Mouse (Mus musculus) erythroblast, embryonic 14.5 days (primary cell): Measurements from ENCODE around the gene Klhl8. TPM values are rescaled to one million over a fixed set of nuclear protein-coding genes. Genes with fewer than 3 reads are reported as not detected.

Source experiments
- H3K27me3 ChIP-seq: 2 replicates; pipeline ENCODE4 v1.6.1; 2012; ENCODE audit warnings: inconsistent platforms; ENCODE audit not compliant: control insufficient read depth
- H3K36me3 ChIP-seq: 2 replicates; pipeline ENCODE4 v1.6.1; 2012; ENCODE audit warnings: mild to moderate bottlenecking, inconsistent platforms; ENCODE audit not compliant: control insufficient read depth
- H3K4me1 ChIP-seq: 2 replicates; pipeline ENCODE4 v1.6.1; 2012; ENCODE audit warnings: inconsistent platforms; ENCODE audit not compliant: control insufficient read depth
- H3K4me3 ChIP-seq: replicated peaks from 2 replicates; pipeline ENCODE3; 2012; ENCODE audit warnings: moderate library complexity, mild to moderate bottlenecking, inconsistent platforms
- H3K9me3 ChIP-seq: 2 replicates; pipeline ENCODE4 v1.6.1; 2012; ENCODE audit warnings: low read length, inconsistent platforms, mixed read lengths; ENCODE audit not compliant: control insufficient read depth
- GATA1 ChIP-seq: IDR thresholded peaks from 2 replicates; pipeline ENCODE4 v1.6.1; 2012; ENCODE audit warnings: low read length, inconsistent platforms, mixed read lengths
- TAL1 ChIP-seq: IDR thresholded peaks from 3 replicates; pipeline ENCODE4 v1.6.1; 2012; ENCODE audit warnings: low read length, inconsistent platforms, mixed read lengths
- polyA plus RNA-seq: library from polyadenylated mRNA; stranded (reverse); fragments of >175 nt; gene quantifications from 2 replicates; pipeline ENCODE4 v1.2.3, GENCODE M21; 2012

The Klhl8 gene
- polyA plus RNA-seq, 1 experiment, result not detected

GRCm38 (mm10) chr5:103838550-103839264 is 72.4 kb downstream of the Klhl8 start:
- peaks cover 100% of the 10 kb centered on the region for H3K36me3 ChIP-seq
- H3K9me3 ChIP-seq, result no peaks in the 10 kb centered on the region
- TF ChIP-seq TAL1 (no peak), GATA1 (no peak)

GRCm38 (mm10) chr5:103836148-103836784 is 74.8 kb downstream of the Klhl8 start:
- no peaks in the 10 kb centered on the region for H3K27me3 ChIP-seq
- H3K9me3 ChIP-seq, result no peaks in the 10 kb centered on the region
- TF ChIP-seq GATA1 (no peak), TAL1 (no peak)
- no peak overlapping the region for H3K4me3 ChIP-seq
- peaks cover 100% of the 10 kb centered on the region for H3K36me3 ChIP-seq
- H3K4me1 ChIP-seq, result peaks cover 3% of the 10 kb centered on the region; the same call in 1 of the 2 replicates

More at GRCm38 (mm10) chr5:103838550-103839264, 72.4 kb downstream of the Klhl8 start:
- Histone ChIP-seq H3K4me3 (no peak overlapping the region), H3K27me3 (no peaks in the 10 kb centered on the region), H3K4me1 (peaks cover 3% of the 10 kb centered on the region; the same call in 1 of the 2 replicates)

- no peak for TF ChIP-seq GATA1
- no peak for TF ChIP-seq TAL1
- peaks cover 3% of the 10 kb centered on the region; the same call in 1 of the 2 replicates for H3K4me1 ChIP-seq
- H3K36me3 ChIP-seq, result peaks cover 100% of the 10 kb centered on the region
- no peak overlapping the region for H3K4me3 ChIP-seq
- H3K9me3 ChIP-seq, result no peaks in the 10 kb centered on the region
- H3K27me3 ChIP-seq, result no peaks in the 10 kb centered on the region
Observed at GRCm38 (mm10) chr5:103835471-103836147, 75.5 kb downstream of the Klhl8 start.

DNA sequence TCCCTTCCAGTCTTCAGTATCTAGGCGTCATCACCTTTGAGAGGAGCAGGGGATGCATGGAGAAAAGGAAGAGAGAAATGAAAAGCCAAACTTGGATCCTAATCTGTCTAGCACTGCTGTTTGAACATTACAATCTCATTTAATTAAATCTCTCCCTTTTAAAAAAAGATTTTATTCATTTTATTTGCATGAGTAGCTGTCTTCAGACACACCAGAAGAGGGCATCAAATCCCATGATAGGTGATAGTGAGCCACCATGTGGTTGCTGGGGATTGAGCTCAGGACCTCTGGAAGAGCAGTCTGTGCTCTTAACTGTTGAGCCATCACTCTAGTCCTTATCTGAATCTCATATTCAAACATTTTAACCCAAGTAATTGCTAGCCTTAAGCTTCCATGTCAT is 80.2 kb downstream of the Klhl8 start:
- H3K9me3 ChIP-seq, result no peaks in the 10 kb centered on the region
- no peaks in the 10 kb centered on the region for H3K4me1 ChIP-seq
- no peaks in the 10 kb centered on the region for H3K27me3 ChIP-seq
- H3K4me3 ChIP-seq, result no peak overlapping the region
- peaks cover 100% of the 10 kb centered on the region for H3K36me3 ChIP-seq
- TF ChIP-seq GATA1, result no peak
- TF ChIP-seq TAL1, result no peak

DNA sequence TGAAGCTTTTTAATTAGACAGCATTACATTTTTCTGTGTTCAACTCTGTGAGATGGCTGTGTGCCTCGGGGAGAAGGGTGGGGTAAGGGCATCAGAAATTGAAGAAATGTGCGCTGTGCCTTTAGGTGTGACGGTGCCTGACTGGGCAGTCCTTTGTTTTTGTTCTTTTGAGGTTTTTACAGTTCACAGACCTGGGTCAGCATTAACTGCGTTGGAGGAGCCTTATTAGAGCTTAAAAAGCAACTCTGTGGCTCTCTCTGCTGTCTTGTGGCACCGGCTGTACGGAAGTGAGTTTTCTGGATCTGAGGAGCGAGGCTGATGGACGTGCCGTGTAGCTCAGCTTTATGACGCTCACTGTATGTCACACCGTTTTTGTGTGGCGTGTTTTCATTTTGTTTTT is 81.9 kb downstream of the Klhl8 start:
- Histone ChIP-seq H3K4me3 (no peak overlapping the region), H3K9me3 (no peaks in the 10 kb centered on the region), H3K27me3 (no peaks in the 10 kb centered on the region), H3K36me3 (peaks cover 100% of the 10 kb centered on the region), H3K4me1 (no peaks in the 10 kb centered on the region)
- TF ChIP-seq GATA1, result no peak
- TF ChIP-seq TAL1, result no peak

DNA sequence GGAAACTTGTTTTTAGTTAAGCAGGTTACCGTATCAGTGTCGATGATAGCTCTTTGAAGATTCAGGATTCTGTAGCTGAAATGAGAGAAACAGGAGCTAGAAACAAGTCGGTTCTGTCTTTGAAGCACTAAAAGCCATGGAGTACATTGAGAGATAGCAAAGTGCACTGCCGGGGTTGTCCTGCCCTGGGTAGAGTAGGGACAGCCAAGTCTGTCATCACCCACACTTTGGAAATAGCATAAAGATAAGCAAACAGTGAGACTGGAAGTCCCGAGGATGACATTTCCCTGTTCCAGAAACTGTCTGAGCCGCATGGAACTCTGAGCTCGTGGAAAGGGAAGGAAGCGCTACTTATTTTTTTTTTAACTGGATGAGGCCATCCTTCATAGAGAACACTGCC is 82.3 kb downstream of the Klhl8 start:
- Histone ChIP-seq H3K27me3 (no peaks in the 10 kb centered on the region), H3K4me3 (no peak overlapping the region), H3K36me3 (peaks cover 100% of the 10 kb centered on the region), H3K4me1 (no peaks in the 10 kb centered on the region), H3K9me3 (no peaks in the 10 kb centered on the region)
- no peak for TF ChIP-seq GATA1
- no peak for TF ChIP-seq TAL1

GRCm38 (mm10) chr5:103828304-103828703 is 82.8 kb downstream of the Klhl8 start:
- H3K27me3 ChIP-seq, result no peaks in the 10 kb centered on the region
- no peak for TF ChIP-seq TAL1
- no peak for TF ChIP-seq GATA1
- no peaks in the 10 kb centered on the region for H3K9me3 ChIP-seq
- no peak overlapping the region for H3K4me3 ChIP-seq
- peaks cover 100% of the 10 kb centered on the region for H3K36me3 ChIP-seq
- no peaks in the 10 kb centered on the region for H3K4me1 ChIP-seq

DNA sequence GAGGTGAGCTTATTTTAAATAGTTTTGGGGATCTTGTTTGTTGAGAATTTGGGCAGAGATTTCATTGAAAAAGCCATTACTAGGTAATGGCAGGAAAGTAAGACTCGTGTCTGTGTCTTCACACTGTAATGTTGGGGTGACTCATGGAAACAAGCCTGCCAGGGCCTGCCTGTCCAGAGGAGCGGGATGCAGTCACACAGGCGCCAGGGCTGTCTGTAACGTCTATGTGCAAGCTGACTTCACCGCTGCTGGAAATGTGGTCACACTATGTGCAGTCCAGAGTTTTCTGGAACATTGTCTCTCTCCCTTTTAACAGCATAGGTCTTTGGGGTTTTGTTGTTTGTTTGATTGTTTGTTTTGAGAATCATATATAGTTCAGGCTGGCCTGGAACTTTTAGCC is 88.1 kb downstream of the Klhl8 start:
- Histone ChIP-seq H3K36me3 (peaks cover 100% of the 10 kb centered on the region), H3K4me1 (peaks cover 9% of the 10 kb centered on the region), H3K9me3 (no peaks in the 10 kb centered on the region), H3K4me3 (no peak overlapping the region), H3K27me3 (no peaks in the 10 kb centered on the region)
- TF ChIP-seq TAL1 (no peak), GATA1 (no peak)
